Mouse (Mus musculus) spleen, adult 2 months (tissue): ENCODE measurements around the gene Npas3.

ENCODE experiments used
- CTCF ChIP-seq: fragments of 200-500 bp; IDR thresholded peaks from 2 replicates; pipeline ENCODE4 v1.5.1; 2011; ENCODE audit warnings: mild to moderate bottlenecking, inconsistent platforms; ENCODE audit not compliant: insufficient read depth, insufficient read length, insufficient replicate concordance; ENCODE audit errors: extremely low read depth
- POLR2A ChIP-seq: fragments of 200-500 bp; IDR thresholded peaks from 2 replicates; pipeline ENCODE4 v1.6.1; 2011; ENCODE audit warnings: low read depth, low read length, inconsistent platforms

DNA sequence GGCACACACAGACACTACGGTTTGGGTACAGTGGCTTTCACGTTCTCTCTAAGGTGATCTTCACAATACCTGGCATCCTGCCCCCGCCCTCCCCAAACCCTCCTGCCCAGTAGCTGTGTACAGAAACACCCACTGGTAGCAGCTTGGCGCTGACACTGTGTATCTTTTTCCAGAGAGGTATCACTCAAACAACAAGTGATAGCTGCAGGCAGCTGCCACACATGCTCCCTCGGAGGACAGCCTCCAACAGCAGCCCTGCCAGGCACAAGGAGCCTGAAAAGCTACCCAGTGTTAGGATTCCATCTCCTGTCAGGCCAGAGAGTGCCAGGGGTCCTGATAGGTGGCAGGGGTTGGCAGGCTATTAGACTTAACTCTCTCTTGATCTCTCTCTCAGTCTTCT is 747.2 kb downstream of the Npas3 start:
- no peak for TF ChIP-seq POLR2A
- TF ChIP-seq CTCF, result no peak
